Mouse (Mus musculus) cortical plate, adult 2 months (tissue): ENCODE data around the gene Kat2b.

ENCODE experiments used
- CTCF ChIP-seq: fragments of 200-500 bp; IDR thresholded peaks from 2 replicates; pipeline ENCODE4 v1.5.1; 2011; ENCODE audit warnings: mild to moderate bottlenecking, control low read depth, low read length; ENCODE audit not compliant: insufficient read depth; ENCODE audit errors: extremely low read depth
- POLR2A ChIP-seq: fragments of 200-500 bp; IDR thresholded peaks from 2 replicates; pipeline ENCODE4 v1.6.1; 2011; ENCODE audit warnings: mild to moderate bottlenecking, low read length, control low read depth; ENCODE audit not compliant: insufficient read depth; ENCODE audit errors: extremely low read depth

- TF ChIP-seq CTCF (no peak), POLR2A (no peak)
These were observed 50.8 kb downstream of the Kat2b start for GRCm38 (mm10) chr17:53617295-53617957.
